Mouse (Mus musculus) granulocyte monocyte progenitor cell, adult 5-6 weeks (primary cell): ENCODE data around the gene Tax1bp3. TPM values are rescaled to one million over a fixed set of nuclear protein-coding genes. Genes with fewer than 3 reads are reported as not detected.

Experiments
- ATAC-seq: replicated peaks from 2 replicates; pipeline ENCODE4 v1.8.0; 2016; ENCODE audit warnings: mild to moderate bottlenecking, moderate TSS enrichment, inconsistent platforms; ENCODE audit not compliant: poor library complexity, severe bottlenecking
- total RNA-seq, 2 experiments: library from RNA; stranded (forward) in 1 of 2; stranded (reverse) in 1 of 2; fragments of 200-712, 200-1000 nt in 1 of 2; fragments of >200 nt in 1 of 2; fragmentation: Nextera tagmentation in 1 of 2; gene quantifications; 2 replicates each; pipeline ENCODE4 v1.2.3; 2014 to 2017

Gene Tax1bp3
- total RNA-seq, 2 experiments from 2014 or later, result 11.7 to 19.9 TPM

DNA sequence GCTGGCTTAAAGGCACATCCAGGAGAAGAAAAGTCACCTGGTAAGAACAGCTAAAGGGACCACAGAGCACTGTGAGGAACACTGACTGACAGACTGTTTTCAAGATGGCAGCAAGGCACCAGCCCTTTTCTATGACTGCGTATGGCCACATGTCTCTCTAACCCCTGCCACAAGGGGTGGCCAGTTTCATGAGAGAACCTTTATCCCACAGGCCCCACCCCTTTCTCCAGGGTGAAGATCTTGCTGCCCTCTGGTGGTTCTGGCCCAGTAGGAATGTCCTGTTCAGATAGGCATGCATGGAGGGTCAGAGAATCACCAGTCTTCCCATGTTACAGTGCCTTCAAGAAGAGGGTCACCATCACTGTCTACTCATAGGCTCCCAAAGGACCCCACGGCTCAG lies 47.1 kb downstream of the Tax1bp3 start:
- peak; percentile 92 for ATAC-seq

GRCm38 (mm10) chr11:73225856-73226255 lies 49.0 kb downstream of the Tax1bp3 start:
- no peak for ATAC-seq

- ATAC-seq, result no peak
Measured at GRCm38 (mm10) chr11:73228881-73229280, 52.0 kb downstream of the Tax1bp3 start.

GRCm38 (mm10) chr11:73230081-73230480 lies 53.2 kb downstream of the Tax1bp3 start:
- ATAC-seq, result no peak

GRCm38 (mm10) chr11:73232513-73232912 lies 55.6 kb downstream of the Tax1bp3 start:
- ATAC-seq, result no peak

Other genes with a start within 250 kb of the Tax1bp3 start
- gene Atp2a3, start 215.9 kb upstream of the Tax1bp3 start, total RNA-seq (2014; fragmentation: Nextera tagmentation), result 78.9 and 88.4 TPM in 2 replicates
- 65.9 and 73.9 TPM in 2 replicates for gene Atp2a3, start 215.9 kb upstream of the Tax1bp3 start, total RNA-seq (2017)
- 10.4 and 13.3 TPM in 2 replicates for gene P2rx1, start 178.0 kb upstream of the Tax1bp3 start, total RNA-seq (2014; fragmentation: Nextera tagmentation)
- 3.3 and 4.2 TPM in 2 replicates for gene P2rx1, start 178.0 kb upstream of the Tax1bp3 start, total RNA-seq (2017)
- gene Camkk1, start 158.1 kb upstream of the Tax1bp3 start, total RNA-seq (2014; fragmentation: Nextera tagmentation), result 0.49 and 0.86 TPM in 2 replicates
- gene Camkk1, start 158.1 kb upstream of the Tax1bp3 start, total RNA-seq (2017), result 1.5 and 3.1 TPM in 2 replicates
- gene Ncbp3, start 129.3 kb upstream of the Tax1bp3 start, total RNA-seq (2014; fragmentation: Nextera tagmentation), result 10.1 and 13.2 TPM in 2 replicates
- gene Ncbp3, start 129.3 kb upstream of the Tax1bp3 start, total RNA-seq (2017), result 12.6 and 15.6 TPM in 2 replicates
- 0.68 TPM in 1 of 2 replicates, not detected in the other for gene Itgae, start 86.5 kb upstream of the Tax1bp3 start, total RNA-seq (2014; fragmentation: Nextera tagmentation)
- gene Itgae, start 86.5 kb upstream of the Tax1bp3 start, total RNA-seq (2017), result 0.77 TPM in 1 of 2 replicates, not detected in the other
- gene Haspin, start 38.8 kb upstream of the Tax1bp3 start, total RNA-seq (2014; fragmentation: Nextera tagmentation), result 15.6 and 18.7 TPM in 2 replicates
- gene Haspin, start 38.8 kb upstream of the Tax1bp3 start, total RNA-seq (2017), result 20.5 and 23.0 TPM in 2 replicates
- not detected in 2 replicates for gene P2rx5, start 16.7 kb upstream of the Tax1bp3 start, total RNA-seq (2014; fragmentation: Nextera tagmentation)
- not detected in 2 replicates for gene P2rx5, start 16.7 kb upstream of the Tax1bp3 start, total RNA-seq (2017)
- gene Emc6, start within 50 bp of the Tax1bp3 start, total RNA-seq (2014; fragmentation: Nextera tagmentation), result 71.0 and 77.9 TPM in 2 replicates
- 50.7 and 76.5 TPM in 2 replicates for gene Emc6, start within 50 bp of the Tax1bp3 start, total RNA-seq (2017)
- 24.7 and 26.8 TPM in 2 replicates for gene Ctns, start 22.0 kb downstream of the Tax1bp3 start, total RNA-seq (2014; fragmentation: Nextera tagmentation)
- 15.6 and 17.5 TPM in 2 replicates for gene Ctns, start 22.0 kb downstream of the Tax1bp3 start, total RNA-seq (2017)
- gene Shpk, start 22.4 kb downstream of the Tax1bp3 start, total RNA-seq (2014; fragmentation: Nextera tagmentation), result 1.8 and 1.9 TPM in 2 replicates
- gene Shpk, start 22.4 kb downstream of the Tax1bp3 start, total RNA-seq (2017), result 1.8 and 3.1 TPM in 2 replicates
- gene Trpv1, start 57.2 kb downstream of the Tax1bp3 start, total RNA-seq (2014; fragmentation: Nextera tagmentation), result not detected in 2 replicates
- not detected in 2 replicates for gene Trpv1, start 57.2 kb downstream of the Tax1bp3 start, total RNA-seq (2017)
- gene Trpv3, start 90.3 kb downstream of the Tax1bp3 start, total RNA-seq (2014; fragmentation: Nextera tagmentation), result not detected in 2 replicates
- gene Trpv3, start 90.3 kb downstream of the Tax1bp3 start, total RNA-seq (2017), result not detected in 2 replicates
- not detected in 2 replicates for gene Aspa, start 152.5 kb downstream of the Tax1bp3 start, total RNA-seq (2014; fragmentation: Nextera tagmentation)
- gene Aspa, start 152.5 kb downstream of the Tax1bp3 start, total RNA-seq (2017), result 0.62 and 1.9 TPM in 2 replicates
- gene Gm49340, start 152.7 kb downstream of the Tax1bp3 start, total RNA-seq (2014; fragmentation: Nextera tagmentation), result not detected in 2 replicates
- not detected in 2 replicates for gene Gm49340, start 152.7 kb downstream of the Tax1bp3 start, total RNA-seq (2017)
- gene Spata22, start 152.7 kb downstream of the Tax1bp3 start, total RNA-seq (2014; fragmentation: Nextera tagmentation), result not detected in 2 replicates
- not detected in 2 replicates for gene Spata22, start 152.7 kb downstream of the Tax1bp3 start, total RNA-seq (2017)
- gene Olfr20, start 173.7 kb downstream of the Tax1bp3 start, total RNA-seq (2014; fragmentation: Nextera tagmentation), result not detected in 2 replicates
- gene Olfr20, start 173.7 kb downstream of the Tax1bp3 start, total RNA-seq (2017), result not detected in 2 replicates
- gene Olfr376, start 194.2 kb downstream of the Tax1bp3 start, total RNA-seq (2014; fragmentation: Nextera tagmentation), result not detected in 2 replicates
- not detected in 2 replicates for gene Olfr376, start 194.2 kb downstream of the Tax1bp3 start, total RNA-seq (2017)
- gene Olfr1, start 222.5 kb downstream of the Tax1bp3 start, total RNA-seq (2014; fragmentation: Nextera tagmentation), result not detected in 2 replicates
- gene Olfr1, start 222.5 kb downstream of the Tax1bp3 start, total RNA-seq (2017), result not detected in 2 replicates